In the genomic region with DNA sequence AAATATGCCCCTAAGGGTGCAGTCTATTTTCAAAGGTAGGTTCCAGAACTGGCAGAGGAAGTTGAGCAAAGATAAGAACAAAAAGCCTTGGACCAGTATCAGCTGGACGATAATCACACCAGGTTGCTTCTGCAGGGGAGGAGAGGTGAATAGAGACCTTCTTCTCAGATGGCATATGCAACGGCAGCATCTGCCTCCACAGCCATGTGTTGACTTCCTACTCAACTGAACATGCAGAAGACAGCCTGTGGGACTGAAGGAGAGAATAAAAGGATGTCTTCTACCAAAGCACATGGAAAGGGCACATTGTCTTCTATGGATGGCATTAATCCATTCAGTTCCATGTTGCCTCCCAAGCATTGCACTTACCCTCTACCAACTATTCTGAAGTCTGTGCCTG, we compare ENCODE assay signal across 13 mouse cellular contexts.
"Had no signal": no experiment of that assay in that cellular context is flagged by ENCODE, and none has a peak within 500 bp of the region (broad histone marks: within the 10 kb centered on the region; RNA-seq: fewer than 3 reads in every experiment).

No protein-coding gene starts in this region.

- ATAC-seq: midbrain, embryonic 16.5 days had no signal

- DNase-seq: lung, adult 18-20 months; lung, embryonic 14.5 days; lung, postnatal 10 days; lung, postnatal 4 days; midbrain, embryonic 14.5 days; retina, postnatal 1 day; right cerebral cortex, postnatal 14 days; right cerebral cortex, postnatal 4 days; spleen, adult 18-20 months; thymus, adult 18-20 months; thymus, postnatal 14 days; thymus, postnatal 36 days had no signal
